20 mouse cellular contexts compared by ENCODE assay signal in the genomic region with DNA sequence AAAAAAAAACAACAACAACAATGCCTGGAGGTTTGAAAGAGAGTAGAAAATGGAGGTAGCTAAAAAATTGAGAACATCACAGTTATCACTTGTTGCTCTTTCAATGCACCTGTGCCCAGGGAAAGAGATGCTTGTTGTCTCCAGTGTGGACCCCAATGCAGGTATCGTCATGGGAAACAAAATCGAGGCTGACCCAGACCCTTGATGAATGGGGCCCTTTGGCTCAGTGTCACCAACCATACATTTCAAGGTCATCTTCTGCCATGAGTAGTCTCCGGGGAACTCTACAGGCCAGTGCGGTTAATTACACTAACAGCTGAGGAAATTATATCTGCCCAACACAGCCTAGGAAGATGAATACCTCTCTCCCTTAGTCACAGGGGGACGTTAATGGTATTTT.
A peak's percentile ranks its signal among the peaks of the same experiment; 100 is the strongest.
DNase-seq lines count a peak whose midpoint lies in the region; ATAC-seq and TF ChIP-seq lines count a peak whose summit lies in the region.
"Had no signal": no experiment of that assay in that cellular context is flagged by ENCODE, and none has a peak within 500 bp of the region (broad histone marks: within the 10 kb centered on the region; RNA-seq: fewer than 3 reads in every experiment).

No protein-coding gene starts in this region.

- H3K4me1 ChIP-seq in forebrain, embryonic 14.5 days (ENCODE audit: control insufficient read depth, insufficient read depth, low read length), result no peaks in the 10 kb centered on the region
- no peaks in the 10 kb centered on the region for H3K4me1 ChIP-seq in forebrain, postnatal 0 days (ENCODE audit: insufficient read depth)
- H3K4me1 ChIP-seq in midbrain, postnatal 0 days (ENCODE audit: insufficient read depth, low read length), result no peaks in the 10 kb centered on the region
- H3K4me1 ChIP-seq in midbrain, embryonic 15.5 days, result no peaks in the 10 kb centered on the region
- H3K4me1 ChIP-seq in hindbrain, postnatal 0 days (ENCODE audit: insufficient read depth, low read length), result no peaks in the 10 kb centered on the region
- no peaks in the 10 kb centered on the region for H3K4me1 ChIP-seq in neural tube, embryonic 12.5 days
- H3K4me1 ChIP-seq: embryonic facial prominence, embryonic 13.5 days; forebrain, embryonic 12.5 days; heart, embryonic 13.5 days; intestine, embryonic 15.5 days had no signal

- H3K27ac ChIP-seq in forebrain, embryonic 14.5 days (ENCODE audit: low read depth, low read length), result no peak overlapping the region
- H3K27ac ChIP-seq in forebrain, postnatal 0 days (ENCODE audit: low read depth, low read length), result no peak overlapping the region
- H3K27ac ChIP-seq in midbrain, postnatal 0 days (ENCODE audit: low read depth, low read length), result no peak overlapping the region
- H3K27ac ChIP-seq in midbrain, embryonic 15.5 days, result no peak overlapping the region
- H3K27ac ChIP-seq in hindbrain, postnatal 0 days, result no peak overlapping the region
- H3K27ac ChIP-seq in neural tube, embryonic 12.5 days, result no peak overlapping the region
- H3K27ac ChIP-seq: embryonic facial prominence, embryonic 13.5 days; forebrain, embryonic 12.5 days; heart, embryonic 13.5 days; intestine, embryonic 15.5 days had no signal

- no peaks in the 10 kb centered on the region for H3K27me3 ChIP-seq in forebrain, embryonic 14.5 days (replicated peaks; ENCODE audit: control insufficient read depth, insufficient read depth, low read length)
- no peaks in the 10 kb centered on the region for H3K27me3 ChIP-seq in forebrain, postnatal 0 days (ENCODE audit: insufficient read depth, low read length)
- no peaks in the 10 kb centered on the region for H3K27me3 ChIP-seq in midbrain, postnatal 0 days (ENCODE audit: insufficient read depth, low read length)
- no peaks in the 10 kb centered on the region for H3K27me3 ChIP-seq in midbrain, embryonic 15.5 days (replicated peaks)
- no peaks in the 10 kb centered on the region for H3K27me3 ChIP-seq in hindbrain, postnatal 0 days (ENCODE audit: insufficient read depth, low read length)
- H3K27me3 ChIP-seq in neural tube, embryonic 12.5 days (replicated peaks), result no peaks in the 10 kb centered on the region
- H3K27me3 ChIP-seq: CH12.LX; embryonic facial prominence, embryonic 13.5 days; forebrain, embryonic 12.5 days; heart, embryonic 13.5 days; intestine, embryonic 15.5 days had no signal

- no peak overlapping the region for H3K4me3 ChIP-seq in forebrain, embryonic 14.5 days (ENCODE audit: low read depth, low read length)
- no peak overlapping the region for H3K4me3 ChIP-seq in forebrain, postnatal 0 days (ENCODE audit: low read depth, low read length)
- H3K4me3 ChIP-seq in midbrain, postnatal 0 days (ENCODE audit: low read depth, low read length), result no peak overlapping the region
- no peak overlapping the region for H3K4me3 ChIP-seq in midbrain, embryonic 15.5 days
- no peak overlapping the region for H3K4me3 ChIP-seq in hindbrain, postnatal 0 days (ENCODE audit: low read length)
- H3K4me3 ChIP-seq in neural tube, embryonic 12.5 days, result no peak overlapping the region
- H3K4me3 ChIP-seq: embryonic facial prominence, embryonic 13.5 days; forebrain, embryonic 12.5 days; heart, embryonic 13.5 days; intestine, embryonic 15.5 days had no signal

- H3K9me3 ChIP-seq in forebrain, embryonic 14.5 days (replicated peaks; ENCODE audit: control insufficient read depth, low read length), result no peaks in the 10 kb centered on the region
- no peaks in the 10 kb centered on the region for H3K9me3 ChIP-seq in forebrain, postnatal 0 days (ENCODE audit: low read length)
- H3K9me3 ChIP-seq in midbrain, postnatal 0 days (ENCODE audit: low read length), result no peaks in the 10 kb centered on the region
- H3K9me3 ChIP-seq in midbrain, embryonic 15.5 days, result no peaks in the 10 kb centered on the region
- 0 out of 2 replicates have a peak, but pooled peaks cover 3% of the 10 kb centered on the region for H3K9me3 ChIP-seq in hindbrain, postnatal 0 days (ENCODE audit: low read length)
- no peaks in the 10 kb centered on the region for H3K9me3 ChIP-seq in neural tube, embryonic 12.5 days
- H3K9me3 ChIP-seq: embryonic facial prominence, embryonic 13.5 days; forebrain, embryonic 12.5 days; intestine, embryonic 15.5 days had no signal

- peak; percentile 0 for DNase-seq in forebrain, embryonic 14.5 days (ENCODE audit: low spot score)
- no peak for DNase-seq in forebrain, postnatal 0 days
- peak; percentile 4 for DNase-seq in midbrain, postnatal 0 days (ENCODE audit: low spot score)
- peak; percentile 3 for DNase-seq in hindbrain, postnatal 0 days (ENCODE audit: low spot score)
- no peak for DNase-seq in spleen, adult 18-20 months
- DNase-seq: adrenal gland, adult 2 months; adrenal gland, postnatal 25 days; cerebellum, adult 18-20 months; cerebellum, adult 9-11 months; cerebellum, postnatal 36 days; gastrocnemius, postnatal 36 days; heart, adult 11 months; heart, postnatal 36 days had no signal

- 83% methylated on average over 5 of the region's 5 CpGs for WGBS in forebrain, embryonic 14.5 days
- 84% methylated on average over 5 of the region's 5 CpGs for WGBS in forebrain, postnatal 0 days
- WGBS in midbrain, postnatal 0 days, result 90% methylated on average over 5 of the region's 5 CpGs
- 82% methylated on average over 5 of the region's 5 CpGs for WGBS in midbrain, embryonic 15.5 days
- 70% methylated on average over 5 of the region's 5 CpGs for WGBS in hindbrain, postnatal 0 days
- WGBS in neural tube, embryonic 12.5 days, result 58% methylated on average over 5 of the region's 5 CpGs

- no peak for ATAC-seq in forebrain, embryonic 14.5 days
- no peak for ATAC-seq in forebrain, postnatal 0 days
- no peak for ATAC-seq in midbrain, postnatal 0 days (ENCODE audit: low FRiP score)
- no peak for ATAC-seq in midbrain, embryonic 15.5 days (replicated peaks)
- no peak for ATAC-seq in hindbrain, postnatal 0 days
- 0 out of 2 replicates have a peak, but pooled peaks have one; percentile 25 for ATAC-seq in neural tube, embryonic 12.5 days (ENCODE audit: low FRiP score, low read depth)
- ATAC-seq: intestine, embryonic 15.5 days had no signal

- no peak overlapping the region for H3K9ac ChIP-seq in forebrain, embryonic 14.5 days (ENCODE audit: low read length)
- H3K9ac ChIP-seq in forebrain, postnatal 0 days, result no peak overlapping the region
- H3K9ac ChIP-seq in midbrain, postnatal 0 days (replicated peaks; ENCODE audit: low read length, poor library complexity, severe bottlenecking), result no peak overlapping the region
- no peak overlapping the region for H3K9ac ChIP-seq in midbrain, embryonic 15.5 days
- no peak overlapping the region for H3K9ac ChIP-seq in hindbrain, postnatal 0 days (replicated peaks; ENCODE audit: low read length)
- no peak overlapping the region for H3K9ac ChIP-seq in neural tube, embryonic 12.5 days
- H3K9ac ChIP-seq: embryonic facial prominence, embryonic 13.5 days; forebrain, embryonic 12.5 days; heart, embryonic 13.5 days; intestine, embryonic 15.5 days had no signal

- no peak for TF ChIP-seq CTCF in forebrain, postnatal 0 days (IDR thresholded peaks at IDR 0.05; ENCODE audit: low read depth)
- no peak for TF ChIP-seq CTCF in midbrain, postnatal 0 days (IDR thresholded peaks at IDR 0.05)
- no peak for TF ChIP-seq CTCF in hindbrain, postnatal 0 days (IDR thresholded peaks at IDR 0.05; ENCODE audit: low read depth)

- no peaks in the 10 kb centered on the region for H3K36me3 ChIP-seq in forebrain, embryonic 14.5 days (ENCODE audit: control insufficient read depth, insufficient read depth, low read length)
- no peaks in the 10 kb centered on the region for H3K36me3 ChIP-seq in forebrain, postnatal 0 days (ENCODE audit: insufficient read depth)
- no peaks in the 10 kb centered on the region for H3K36me3 ChIP-seq in midbrain, postnatal 0 days (ENCODE audit: insufficient read depth, low read length)
- no peaks in the 10 kb centered on the region for H3K36me3 ChIP-seq in midbrain, embryonic 15.5 days (replicated peaks)
- no peaks in the 10 kb centered on the region for H3K36me3 ChIP-seq in hindbrain, postnatal 0 days (ENCODE audit: insufficient read depth, low read length)
- H3K36me3 ChIP-seq in neural tube, embryonic 12.5 days, result no peaks in the 10 kb centered on the region
- H3K36me3 ChIP-seq: embryonic facial prominence, embryonic 13.5 days; forebrain, embryonic 12.5 days; heart, embryonic 13.5 days; intestine, embryonic 15.5 days had no signal

- H3K4me2 ChIP-seq in forebrain, embryonic 14.5 days (ENCODE audit: low read length), result no peak overlapping the region
- no peak overlapping the region for H3K4me2 ChIP-seq in forebrain, postnatal 0 days (ENCODE audit: low read depth)
- H3K4me2 ChIP-seq in midbrain, postnatal 0 days (ENCODE audit: low read depth, low read length, poor library complexity, severe bottlenecking), result no peak overlapping the region
- H3K4me2 ChIP-seq in midbrain, embryonic 15.5 days, result no peak overlapping the region
- no peak overlapping the region for H3K4me2 ChIP-seq in hindbrain, postnatal 0 days (ENCODE audit: low read depth, low read length)
- H3K4me2 ChIP-seq in neural tube, embryonic 12.5 days (replicated peaks), result no peak overlapping the region
- H3K4me2 ChIP-seq: embryonic facial prominence, embryonic 13.5 days; forebrain, embryonic 12.5 days; heart, embryonic 13.5 days; intestine, embryonic 15.5 days had no signal

Comparison
In these comparisons a context has a peak if more than half of its experiments do, and no peak if none do; other contexts are left out.
1. DNase-seq: peak in forebrain, embryonic 14.5 days (single experiment), midbrain, postnatal 0 days (single experiment) and hindbrain, postnatal 0 days (single experiment); none in forebrain, postnatal 0 days (single experiment) and spleen, adult 18-20 months (0 of 2).